Mouse (Mus musculus): Measurements from ENCODE around the gene Rnf8. TPM values are rescaled to one million over a fixed set of nuclear protein-coding genes. Genes with fewer than 3 reads are reported as not detected.

Rnf8 gene
- polyA plus RNA-seq, 1 experiment from 2014 or later, result 63.7 TPM

- peaks cover 6% of the 10 kb centered on the region; the same call in 1 of the 2 replicates for H3K36me3 ChIP-seq (ENCODE audit: control insufficient read depth, insufficient read depth, low read length)
- 0 out of 2 replicates have a peak, but pooled peaks cover 7% of the 10 kb centered on the region for H3K4me1 ChIP-seq (ENCODE audit: control insufficient read depth, insufficient read depth, low read length)
- no peak overlapping the region for H3K4me3 ChIP-seq (replicated peaks; ENCODE audit: low read length)
- H3K4me2 ChIP-seq (ENCODE audit: low read depth, low read length), result no peak overlapping the region
- 76% methylated on average over 10 of the region's 10 CpGs for WGBS
- no peaks in the 10 kb centered on the region for H3K9me3 ChIP-seq (replicated peaks; ENCODE audit: control insufficient read depth, low read length)
- ATAC-seq (ENCODE audit: insufficient read depth, low FRiP score), result no peak
- H3K27me3 ChIP-seq (ENCODE audit: control insufficient read depth, insufficient read depth, low read length), result no peaks in the 10 kb centered on the region
- peak overlapping the region; percentile 26; the same call in 1 of the 2 replicates for H3K27ac ChIP-seq (ENCODE audit: low read length)
- H3K9ac ChIP-seq (ENCODE audit: low read length), result no peak overlapping the region; the same call in 1 of the 2 replicates
Observed at GRCm38 (mm10) chr17:29668051-29668986, 53.7 kb downstream of the Rnf8 start.

GRCm38 (mm10) chr17:29669030-29669429, 54.4 kb downstream of the Rnf8 start:
- H3K27me3 ChIP-seq (ENCODE audit: control insufficient read depth, insufficient read depth, low read length), result no peaks in the 10 kb centered on the region
- H3K36me3 ChIP-seq (ENCODE audit: control insufficient read depth, insufficient read depth, low read length), result peaks cover 9% of the 10 kb centered on the region; the same call in 1 of the 2 replicates
- no peaks in the 10 kb centered on the region for H3K9me3 ChIP-seq (replicated peaks; ENCODE audit: control insufficient read depth, low read length)
- no peak overlapping the region for H3K4me3 ChIP-seq (replicated peaks; ENCODE audit: low read length)
- 0 out of 2 replicates have a peak, but pooled peaks cover 7% of the 10 kb centered on the region for H3K4me1 ChIP-seq (ENCODE audit: control insufficient read depth, insufficient read depth, low read length)
- no peak overlapping the region for H3K4me2 ChIP-seq (ENCODE audit: low read depth, low read length)
- H3K9ac ChIP-seq (ENCODE audit: low read length), result no peak overlapping the region
- WGBS, result 88% methylated on average over 4 of the region's 4 CpGs
- no peak overlapping the region for H3K27ac ChIP-seq (ENCODE audit: low read length)
- ATAC-seq (ENCODE audit: insufficient read depth, low FRiP score), result no peak

- peak; percentile 40 for ATAC-seq (ENCODE audit: insufficient read depth, low FRiP score)
- Histone ChIP-seq H3K36me3 (ENCODE audit: control insufficient read depth, insufficient read depth, low read length) (peaks cover 13% of the 10 kb centered on the region; the same call in 1 of the 2 replicates), H3K4me1 (ENCODE audit: control insufficient read depth, insufficient read depth, low read length) (0 out of 2 replicates have a peak, but pooled peaks cover 7% of the 10 kb centered on the region), H3K27ac (ENCODE audit: low read length) (no peak overlapping the region), H3K9me3 (replicated peaks; ENCODE audit: control insufficient read depth, low read length) (no peaks in the 10 kb centered on the region), H3K9ac (ENCODE audit: low read length) (no peak overlapping the region), H3K27me3 (ENCODE audit: control insufficient read depth, insufficient read depth, low read length) (no peaks in the 10 kb centered on the region), H3K4me3 (replicated peaks; ENCODE audit: low read length) (no peak overlapping the region), H3K4me2 (ENCODE audit: low read depth, low read length) (no peak overlapping the region)
Observed at GRCm38 (mm10) chr17:29669936-29670335, 55.3 kb downstream of the Rnf8 start.

GRCm38 (mm10) chr17:29671021-29671420, 56.4 kb downstream of the Rnf8 start:
- Histone ChIP-seq H3K4me2 (ENCODE audit: low read depth, low read length) (no peak overlapping the region), H3K4me3 (replicated peaks; ENCODE audit: low read length) (no peak overlapping the region), H3K27ac (ENCODE audit: low read length) (no peak overlapping the region), H3K27me3 (ENCODE audit: control insufficient read depth, insufficient read depth, low read length) (no peaks in the 10 kb centered on the region), H3K36me3 (ENCODE audit: control insufficient read depth, insufficient read depth, low read length) (peaks cover 20% of the 10 kb centered on the region; the same call in 1 of the 2 replicates), H3K9me3 (replicated peaks; ENCODE audit: control insufficient read depth, low read length) (no peaks in the 10 kb centered on the region), H3K4me1 (ENCODE audit: control insufficient read depth, insufficient read depth, low read length) (0 out of 2 replicates have a peak, but pooled peaks cover 7% of the 10 kb centered on the region), H3K9ac (ENCODE audit: low read length) (no peak overlapping the region)
- 69% methylated on average over 2 of the region's 2 CpGs for WGBS
- ATAC-seq (ENCODE audit: insufficient read depth, low FRiP score), result no peak

- Histone ChIP-seq H3K9me3 (replicated peaks; ENCODE audit: control insufficient read depth, low read length) (no peaks in the 10 kb centered on the region), H3K27ac (ENCODE audit: low read length) (no peak overlapping the region), H3K27me3 (ENCODE audit: control insufficient read depth, insufficient read depth, low read length) (no peaks in the 10 kb centered on the region), H3K4me1 (ENCODE audit: control insufficient read depth, insufficient read depth, low read length) (0 out of 2 replicates have a peak, but pooled peaks cover 3% of the 10 kb centered on the region), H3K4me2 (ENCODE audit: low read depth, low read length) (no peak overlapping the region), H3K36me3 (ENCODE audit: control insufficient read depth, insufficient read depth, low read length) (peaks cover 24% of the 10 kb centered on the region; the same call in 1 of the 2 replicates), H3K4me3 (replicated peaks; ENCODE audit: low read length) (no peak overlapping the region), H3K9ac (ENCODE audit: low read length) (no peak overlapping the region)
- WGBS, result 90% methylated on average over 4 of the region's 4 CpGs
- no peak for ATAC-seq (ENCODE audit: insufficient read depth, low FRiP score)
Observed at GRCm38 (mm10) chr17:29673325-29673724, 58.7 kb downstream of the Rnf8 start.

GRCm38 (mm10) chr17:29678526-29678925, 63.9 kb downstream of the Rnf8 start:
- H3K4me3 ChIP-seq (replicated peaks; ENCODE audit: low read length), result no peak overlapping the region
- no peak overlapping the region for H3K4me2 ChIP-seq (ENCODE audit: low read depth, low read length)
- peaks cover 20% of the 10 kb centered on the region for H3K4me1 ChIP-seq (ENCODE audit: control insufficient read depth, insufficient read depth, low read length)
- no peak overlapping the region for H3K9ac ChIP-seq (ENCODE audit: low read length)
- no peak for ATAC-seq (ENCODE audit: insufficient read depth, low FRiP score)
- no peaks in the 10 kb centered on the region for H3K9me3 ChIP-seq (replicated peaks; ENCODE audit: control insufficient read depth, low read length)
- no peaks in the 10 kb centered on the region for H3K27me3 ChIP-seq (ENCODE audit: control insufficient read depth, insufficient read depth, low read length)
- H3K27ac ChIP-seq (ENCODE audit: low read length), result no peak overlapping the region
- WGBS, result 79% methylated on average over 8 of the region's 8 CpGs
- H3K36me3 ChIP-seq (ENCODE audit: control insufficient read depth, insufficient read depth, low read length), result peaks cover 28% of the 10 kb centered on the region; the same call in 1 of the 2 replicates

GRCm38 (mm10) chr17:29679038-29679767, 64.6 kb downstream of the Rnf8 start:
- no peaks in the 10 kb centered on the region for H3K9me3 ChIP-seq (replicated peaks; ENCODE audit: control insufficient read depth, low read length)
- no peak for ATAC-seq (ENCODE audit: insufficient read depth, low FRiP score)
- 86% methylated on average over 6 of the region's 6 CpGs for WGBS
- H3K4me2 ChIP-seq (ENCODE audit: low read depth, low read length), result no peak overlapping the region
- no peak overlapping the region for H3K4me3 ChIP-seq (replicated peaks; ENCODE audit: low read length)
- no peak overlapping the region for H3K27ac ChIP-seq (ENCODE audit: low read length)
- peaks cover 23% of the 10 kb centered on the region; the same call in 1 of the 2 replicates for H3K36me3 ChIP-seq (ENCODE audit: control insufficient read depth, insufficient read depth, low read length)
- H3K4me1 ChIP-seq (ENCODE audit: control insufficient read depth, insufficient read depth, low read length), result peaks cover 20% of the 10 kb centered on the region
- H3K9ac ChIP-seq (ENCODE audit: low read length), result no peak overlapping the region
- no peaks in the 10 kb centered on the region for H3K27me3 ChIP-seq (ENCODE audit: control insufficient read depth, insufficient read depth, low read length)

- H3K4me3 ChIP-seq (replicated peaks; ENCODE audit: low read length), result no peak overlapping the region
- peak; percentile 73 for ATAC-seq (ENCODE audit: insufficient read depth, low FRiP score)
- no peaks in the 10 kb centered on the region for H3K9me3 ChIP-seq (replicated peaks; ENCODE audit: control insufficient read depth, low read length)
- peaks cover 20% of the 10 kb centered on the region; the same call in 1 of the 2 replicates for H3K36me3 ChIP-seq (ENCODE audit: control insufficient read depth, insufficient read depth, low read length)
- H3K27me3 ChIP-seq (ENCODE audit: control insufficient read depth, insufficient read depth, low read length), result no peaks in the 10 kb centered on the region
- H3K27ac ChIP-seq (ENCODE audit: low read length), result peak overlapping the region; percentile 63; the same call in 1 of the 2 replicates
- H3K9ac ChIP-seq (ENCODE audit: low read length), result no peak overlapping the region
- whole genome bisulfite sequencing, result 56% methylated on average over 2 of the region's 2 CpGs
- peaks cover 20% of the 10 kb centered on the region for H3K4me1 ChIP-seq (ENCODE audit: control insufficient read depth, insufficient read depth, low read length)
- no peak overlapping the region for H3K4me2 ChIP-seq (ENCODE audit: low read depth, low read length)
Observed at GRCm38 (mm10) chr17:29680174-29680573, 65.6 kb downstream of the Rnf8 start.

Measured in stomach, embryonic 16.5 days (tissue).